Mouse (Mus musculus) 416B (cell line): ENCODE measurements around the gene Hs6st3.
"Not testable (repeated sequence)": the region's sequence is repeated elsewhere in the genome, so short reads cannot be mapped to it uniquely, and the experiment has no call there.

ENCODE experiments used
- DNase-seq: peaks from one replicate; pipeline ENCODE4 v3.0.0; 2011; ENCODE audit warnings: low read depth

The Hs6st3 gene

DNA sequence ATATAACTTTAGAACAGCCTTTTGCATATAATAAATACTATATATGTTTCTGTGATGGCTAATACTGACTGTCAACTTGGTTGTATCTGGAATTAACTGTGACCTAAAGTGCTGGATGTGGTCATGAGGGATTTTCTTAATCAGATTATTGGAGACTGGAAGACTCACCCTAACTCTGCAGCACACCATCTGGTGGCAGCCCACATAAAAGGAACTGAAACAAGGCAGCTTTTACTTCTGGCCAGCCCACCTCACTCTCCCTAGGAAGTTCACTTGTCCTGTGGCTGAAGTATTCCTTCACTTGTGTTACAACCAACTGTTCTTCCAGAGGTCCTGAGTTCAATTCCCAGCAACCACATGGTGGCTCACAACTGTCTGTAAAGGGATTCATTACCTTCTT is 313.5 kb downstream of the Hs6st3 start:
- no peak for DNase-seq

DNA sequence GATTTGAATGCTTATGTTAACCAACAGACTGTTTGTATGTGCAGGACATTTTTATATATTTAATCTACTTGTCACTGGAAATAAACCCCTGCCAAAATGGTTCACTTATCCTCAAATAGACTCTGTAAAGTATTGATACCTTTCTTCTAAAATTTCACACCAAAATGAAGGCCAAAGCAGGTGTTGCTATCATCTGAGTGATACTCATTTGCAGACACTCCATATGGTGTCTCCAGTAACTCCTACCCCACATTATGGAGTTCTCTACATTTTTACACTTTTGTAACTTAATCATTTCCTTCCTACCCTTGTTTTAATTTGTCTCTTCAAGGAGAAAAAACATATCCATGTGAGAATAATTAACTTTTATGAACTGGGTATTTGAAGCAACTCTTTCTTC is 314.2 kb downstream of the Hs6st3 start:
- DNase-seq = no peak

DNA sequence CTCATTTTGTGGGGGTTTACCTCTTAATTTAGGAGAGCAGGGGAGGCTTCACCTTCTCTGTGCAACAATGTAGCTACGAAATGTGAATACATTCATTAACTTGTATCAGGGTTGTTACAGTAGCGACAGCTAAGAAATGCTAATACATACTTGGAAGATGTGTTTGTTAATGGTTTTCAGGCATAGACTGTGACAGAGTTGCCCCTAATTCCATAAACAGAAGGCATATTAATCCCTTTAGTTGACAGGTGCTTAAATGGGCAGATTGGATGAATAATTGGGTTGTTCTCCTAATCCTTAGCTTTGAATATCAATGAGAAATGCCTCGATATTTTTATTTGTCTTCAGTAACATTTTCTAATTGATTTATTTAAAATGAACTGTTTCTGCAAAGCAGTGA is 314.7 kb downstream of the Hs6st3 start:
- no peak for DNase-seq

DNA sequence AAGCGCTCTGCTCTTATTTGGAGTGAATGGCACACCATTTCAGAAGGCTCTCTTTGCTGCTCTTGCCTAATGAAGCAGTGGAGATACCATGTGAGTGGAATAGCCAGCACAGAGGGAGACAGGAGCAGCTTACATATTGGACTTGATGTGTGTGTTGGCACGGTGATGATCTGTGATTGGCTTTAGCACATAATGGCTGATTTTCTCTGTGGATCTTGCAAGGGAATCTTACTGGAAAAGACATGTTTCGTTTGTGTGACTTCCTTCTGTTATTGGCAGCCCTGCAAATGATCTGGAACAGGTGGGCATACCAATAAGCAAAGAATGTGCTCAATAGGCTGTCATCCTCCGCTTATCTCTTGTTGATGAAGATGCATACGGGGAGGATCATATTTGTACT is 326.2 kb downstream of the Hs6st3 start:
- no peak for DNase-seq

DNA sequence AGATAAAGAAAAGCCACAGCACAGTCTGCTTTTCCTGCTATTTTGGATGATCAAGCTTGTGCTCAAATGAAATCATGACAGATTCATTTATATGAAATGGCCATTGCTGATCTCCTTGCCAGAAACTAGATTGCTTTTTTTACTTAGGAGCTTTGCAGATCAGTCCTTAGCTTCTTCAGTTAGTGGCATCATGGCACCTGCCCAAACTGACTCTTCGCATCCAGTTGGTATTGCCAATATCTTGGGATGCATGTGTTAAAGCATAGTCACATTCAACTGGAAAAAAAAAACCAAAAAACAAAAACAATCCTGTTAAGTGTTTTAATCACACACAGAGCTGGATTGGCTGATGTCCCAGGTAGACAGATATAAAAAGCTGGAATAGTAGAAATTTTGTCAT is 326.7 kb downstream of the Hs6st3 start:
- DNase-seq = no peak

DNA sequence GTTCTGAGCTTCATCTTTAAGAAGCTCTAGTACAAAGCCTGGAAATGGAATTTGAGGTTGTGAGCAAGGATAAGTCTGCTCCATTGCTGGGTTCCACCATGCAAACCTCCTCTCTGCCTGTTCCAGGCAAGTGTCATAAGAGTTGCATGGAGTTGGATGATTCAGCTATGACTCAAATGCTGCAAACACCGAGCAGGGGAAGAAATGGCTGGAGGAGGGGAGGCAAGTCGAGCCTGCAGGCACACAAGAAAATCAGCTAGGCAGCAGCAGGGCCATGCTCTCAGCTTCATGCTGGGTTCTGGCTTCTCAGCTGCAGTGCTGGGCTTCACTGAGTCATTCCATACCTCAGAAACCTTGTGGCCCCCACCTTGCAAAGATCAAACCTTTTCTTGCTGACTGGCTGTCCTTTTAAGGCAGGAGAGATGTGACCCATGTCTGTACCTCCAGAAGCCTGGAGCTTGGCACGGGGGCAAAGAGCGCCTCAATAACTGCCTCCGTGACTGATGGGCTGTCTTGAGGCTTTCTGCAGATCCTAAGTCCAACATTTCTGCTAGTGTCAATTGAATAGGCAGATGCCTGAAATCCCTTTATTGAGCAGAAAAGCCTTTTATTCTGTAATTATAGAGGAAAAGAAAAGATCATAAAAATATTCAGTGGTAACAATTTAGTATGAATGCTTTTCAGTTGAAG is 328.9 kb downstream of the Hs6st3 start:
- no peak for DNase-seq

DNA sequence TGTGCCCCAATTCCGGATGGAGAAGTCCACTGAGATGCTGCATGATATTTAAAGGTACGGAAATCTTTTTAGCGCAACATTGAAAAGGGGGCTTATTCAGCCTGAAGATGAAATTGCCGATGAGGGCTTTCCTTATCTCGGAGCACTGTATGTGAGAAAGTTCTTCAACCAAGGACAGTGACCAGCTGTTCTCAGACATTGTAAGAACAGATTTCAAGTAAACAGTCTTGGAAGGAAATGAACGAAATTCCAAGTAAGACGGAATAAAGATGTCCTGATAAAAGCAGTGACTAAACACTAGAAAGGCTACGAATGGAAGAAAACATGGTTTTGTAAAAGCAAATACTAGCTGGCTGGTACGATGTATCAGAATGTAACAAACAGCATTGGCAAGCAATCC is 338.4 kb downstream of the Hs6st3 start:
- DNase-seq = no peak

DNA sequence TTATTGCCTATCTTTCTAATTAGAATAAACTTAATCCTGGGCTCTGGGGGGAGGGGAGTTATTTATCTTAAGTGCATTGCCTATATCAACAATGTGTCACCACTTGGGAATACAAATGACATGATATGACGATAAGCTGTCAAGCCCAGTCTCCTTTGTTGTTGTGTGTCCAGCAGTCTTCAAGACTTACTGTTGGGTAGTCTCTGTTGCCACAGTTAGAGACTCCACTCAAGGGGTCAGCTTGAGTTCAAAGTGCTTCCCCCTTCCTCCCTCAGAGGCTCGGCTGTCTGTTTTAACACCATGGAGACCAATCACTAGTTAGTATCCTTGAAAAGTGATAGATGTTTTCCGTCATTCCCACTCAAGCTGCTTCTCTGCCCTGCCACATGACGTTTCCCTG is 339.7 kb downstream of the Hs6st3 start:
- DNase-seq = no peak

DNA sequence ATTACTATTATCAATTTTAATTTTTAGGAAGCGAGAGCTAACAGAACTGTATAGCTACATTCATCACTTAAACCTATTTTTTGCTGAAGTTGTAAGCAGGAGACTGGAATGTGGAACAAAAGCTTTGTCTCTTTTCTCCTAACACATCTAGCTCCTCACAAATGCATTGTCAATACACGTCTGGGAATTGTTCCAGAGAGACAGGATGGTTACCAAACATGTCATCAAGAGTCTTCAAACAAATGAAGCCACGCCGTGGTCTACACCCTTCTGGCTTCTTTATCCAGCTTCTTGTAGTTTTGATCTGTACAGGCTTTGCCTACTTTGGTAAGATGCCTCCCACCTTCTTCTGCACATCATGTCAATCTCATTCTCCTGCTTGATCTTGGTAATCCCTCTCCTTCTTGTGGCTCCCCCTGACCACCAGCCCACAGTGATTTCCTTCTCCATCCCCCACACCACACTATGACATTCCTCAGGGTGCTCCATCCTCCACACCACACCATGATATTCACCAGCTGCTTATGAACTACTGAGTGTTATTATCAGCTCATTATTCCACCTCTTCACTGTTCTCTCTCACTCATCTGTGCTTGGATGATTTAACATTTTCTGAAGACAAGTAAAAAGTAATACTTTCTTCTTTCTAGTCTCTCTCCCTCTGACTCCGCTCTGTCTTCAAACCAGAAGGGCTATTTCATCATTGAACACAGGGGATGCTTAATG is 351.0 kb downstream of the Hs6st3 start:
- no peak for DNase-seq

DNA sequence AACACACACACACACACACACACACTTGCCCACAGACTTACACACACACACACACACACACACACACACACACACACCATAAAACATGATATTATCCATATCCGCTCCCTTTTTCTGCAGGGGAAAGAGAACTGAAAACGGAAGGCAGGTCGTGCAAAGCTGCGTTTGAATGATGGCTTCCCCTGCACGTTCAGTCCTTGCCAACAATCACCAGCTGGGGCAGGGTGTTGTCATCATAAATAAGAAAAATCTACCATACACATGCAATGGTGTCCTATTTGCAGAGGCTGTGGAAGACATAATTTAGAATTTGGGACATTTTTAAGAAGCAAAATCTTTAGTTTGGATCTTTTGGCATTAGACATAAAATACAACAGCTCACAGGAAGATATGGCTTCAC is 382.5 kb downstream of the Hs6st3 start:
- DNase-seq = no peak

DNA sequence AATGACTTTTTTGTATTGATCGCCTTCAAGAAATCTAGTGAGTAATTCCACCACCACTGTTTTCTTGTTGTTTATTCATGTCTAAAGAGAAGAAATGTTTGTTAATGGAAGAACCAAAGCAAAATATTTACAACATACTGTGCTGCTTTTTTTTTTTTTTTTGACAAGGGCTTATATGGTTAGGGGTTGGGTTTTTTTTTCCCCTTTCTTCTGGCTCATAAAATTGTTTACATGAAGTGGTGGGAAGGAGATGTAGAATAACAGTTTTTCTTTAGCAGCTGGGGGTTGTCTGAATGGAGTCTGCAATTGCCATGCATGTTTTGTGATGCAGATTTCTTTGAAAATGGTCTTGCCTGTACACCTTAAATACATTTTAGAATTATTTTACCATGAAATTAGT is 382.9 kb downstream of the Hs6st3 start:
- no peak for DNase-seq

DNA sequence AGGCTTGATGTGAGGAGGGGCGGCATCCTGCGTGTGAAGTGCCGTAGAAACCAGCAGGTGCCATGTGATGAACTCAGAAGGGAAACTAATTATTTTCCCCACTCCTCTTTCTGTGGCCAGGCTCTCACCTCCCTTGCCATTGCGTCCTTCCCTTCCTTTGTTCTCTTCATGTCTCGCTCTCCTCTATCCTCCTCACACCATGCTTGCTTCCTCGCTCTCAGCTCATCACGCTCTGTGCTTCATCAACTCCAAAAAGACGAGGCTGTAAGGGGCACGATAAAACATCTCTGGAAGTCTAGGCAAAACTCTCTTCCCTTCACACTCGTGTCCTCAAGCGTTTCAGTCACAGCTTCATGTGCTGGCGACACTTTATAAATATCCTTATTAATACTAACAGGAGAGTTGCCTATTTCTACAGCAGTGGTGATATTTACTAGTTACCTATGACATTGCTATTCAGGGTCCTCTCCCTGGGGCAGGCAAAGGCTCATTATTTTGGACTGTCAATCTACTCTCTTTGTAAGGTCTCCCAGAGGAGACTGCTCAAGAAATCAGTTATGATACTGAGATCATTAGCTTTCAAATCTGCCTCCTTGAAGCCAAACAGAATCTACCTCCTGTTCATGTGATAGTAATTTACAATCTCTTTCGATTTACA is 394.9 kb downstream of the Hs6st3 start:
- no peak for DNase-seq

DNA sequence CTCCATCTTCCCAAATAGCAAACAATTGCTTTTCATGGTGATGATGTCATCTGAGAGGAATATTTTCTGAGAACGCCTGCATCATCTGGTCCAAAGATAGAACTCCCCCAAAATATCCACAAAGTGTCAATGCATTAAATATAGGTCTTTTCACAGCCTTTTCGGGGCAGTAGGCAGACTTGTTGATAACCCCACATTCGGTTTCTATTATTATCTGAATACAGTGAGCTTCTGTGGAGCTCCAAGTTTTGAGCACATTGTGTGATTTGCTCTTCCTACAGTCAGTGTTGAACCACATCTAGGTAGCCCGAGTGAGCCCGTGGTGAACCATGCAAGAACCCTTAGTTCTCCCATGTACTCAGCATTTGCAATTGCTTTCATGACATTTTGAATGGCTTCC is 402.4 kb downstream of the Hs6st3 start:
- DNase-seq = no peak

DNA sequence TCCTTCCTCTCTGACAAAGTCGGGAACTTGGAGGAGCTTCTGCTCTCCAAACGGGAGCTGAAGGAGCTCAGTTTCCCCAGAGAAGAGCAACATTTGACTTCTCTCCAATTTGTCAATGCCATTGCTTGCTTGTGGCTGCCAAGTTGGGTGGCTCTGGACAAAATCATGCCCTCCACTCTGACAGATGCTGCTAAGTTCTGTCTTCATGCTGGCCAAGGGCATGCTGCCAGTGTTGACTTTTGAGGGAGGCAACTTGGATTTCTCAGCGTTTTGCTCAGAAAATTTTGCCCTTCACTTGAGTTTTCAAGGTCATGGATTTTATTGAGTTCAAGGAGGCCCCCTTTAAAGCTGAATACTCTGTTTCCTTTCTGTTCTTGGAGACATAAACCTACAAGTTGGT is 406.5 kb downstream of the Hs6st3 start:
- DNase-seq = no peak

DNA sequence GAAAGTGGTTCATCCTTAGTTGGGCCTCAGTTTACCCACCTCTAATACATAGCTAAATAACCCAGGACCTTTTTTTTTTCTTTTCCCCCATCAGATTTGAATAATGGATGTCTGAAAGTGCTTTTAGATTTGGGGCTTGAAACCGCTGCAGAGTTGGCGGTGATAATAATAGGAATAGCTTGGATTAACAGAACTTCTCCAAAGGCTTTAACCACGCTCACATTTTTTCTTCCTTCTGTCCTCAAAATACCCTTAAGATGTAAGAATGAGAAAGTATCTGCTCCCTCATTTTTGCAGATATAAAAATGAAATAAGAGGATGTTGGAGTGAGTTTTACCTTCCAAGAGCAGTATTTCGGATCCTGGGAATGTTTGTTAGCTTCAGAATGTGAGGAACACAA is 420.2 kb downstream of the Hs6st3 start:
- DNase-seq = no peak

DNA sequence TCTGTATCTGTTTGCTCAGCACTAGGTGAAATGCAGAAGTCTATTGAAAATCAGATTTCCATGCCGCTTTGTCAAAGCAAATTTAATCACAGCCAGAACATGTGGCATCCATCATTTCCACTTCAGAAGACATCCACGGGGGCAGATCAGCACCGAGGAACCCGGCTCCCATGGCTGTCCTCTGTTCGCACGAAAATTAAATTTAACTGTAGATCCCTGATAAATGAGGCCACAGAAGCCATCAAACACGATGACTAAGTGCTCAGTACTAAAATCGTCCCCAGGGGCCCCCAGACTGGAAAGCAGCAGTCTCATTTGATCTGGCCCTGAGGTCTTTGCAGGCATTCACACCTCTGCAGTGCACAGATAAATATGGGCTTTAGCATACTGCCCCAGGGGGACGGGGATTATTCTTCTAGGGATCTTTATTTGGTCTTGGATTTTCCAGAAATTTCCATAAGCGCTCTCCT is 443.9 kb downstream of the Hs6st3 start:
- no peak for DNase-seq

DNA sequence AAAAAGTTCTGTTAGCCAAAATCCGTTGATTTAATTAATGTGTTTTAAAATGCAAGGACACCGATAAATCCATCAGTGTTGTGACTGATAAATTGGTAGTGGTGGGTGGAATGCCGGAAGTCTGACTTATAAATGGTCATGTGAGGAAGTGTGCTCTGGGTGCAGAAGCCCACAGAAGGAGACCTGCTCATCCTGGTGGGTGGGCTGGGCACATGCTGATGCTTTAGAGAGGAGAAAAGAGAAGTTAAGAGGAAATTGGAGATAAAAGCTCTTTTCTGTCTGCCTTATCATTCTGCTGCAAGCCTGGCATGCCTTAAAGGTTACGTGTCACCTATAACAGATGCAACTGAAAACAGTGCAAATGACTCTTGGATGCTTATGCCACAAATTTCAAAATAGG is 446.9 kb downstream of the Hs6st3 start:
- DNase-seq = no peak

DNA sequence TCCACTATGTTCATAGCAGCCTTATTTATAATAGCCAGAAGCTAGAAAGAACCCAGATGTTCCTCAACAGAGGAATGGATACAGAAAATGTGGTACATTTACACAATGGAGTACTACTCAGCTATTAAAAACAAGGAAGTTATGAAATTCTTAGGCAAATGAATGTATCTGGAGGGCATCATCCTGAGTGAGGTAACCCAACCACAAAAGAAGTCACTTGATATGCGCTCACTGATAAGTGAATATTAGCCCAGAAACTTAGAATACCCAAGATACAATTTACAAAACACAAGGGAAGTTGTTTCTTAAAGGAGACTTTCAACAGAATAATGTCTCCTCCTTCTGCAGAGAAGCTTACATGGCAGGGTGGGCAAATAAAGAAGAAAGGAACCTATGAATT is 449.2 kb downstream of the Hs6st3 start:
- not testable (repeated sequence) for DNase-seq

DNA sequence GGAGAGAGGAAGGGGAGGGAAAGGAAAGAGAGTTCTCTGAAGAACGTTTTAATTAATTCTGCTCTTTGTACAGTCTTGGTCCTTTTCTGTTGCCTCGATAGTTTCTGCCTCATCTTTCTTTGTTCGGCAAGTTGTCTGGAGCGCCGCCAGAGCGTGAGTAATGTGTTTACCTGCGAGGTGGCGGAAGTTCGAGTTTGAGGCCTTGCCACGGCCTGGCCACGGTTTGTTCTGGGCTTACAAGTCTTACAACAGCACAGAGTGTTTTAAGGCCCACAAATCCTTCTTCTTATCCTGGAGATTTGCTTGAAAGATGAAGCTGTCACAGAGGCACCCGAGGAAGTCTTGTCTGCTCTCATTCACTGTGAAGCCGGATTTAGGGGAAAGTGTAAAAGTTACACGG is 466.2 kb downstream of the Hs6st3 start:
- DNase-seq = no peak

DNA sequence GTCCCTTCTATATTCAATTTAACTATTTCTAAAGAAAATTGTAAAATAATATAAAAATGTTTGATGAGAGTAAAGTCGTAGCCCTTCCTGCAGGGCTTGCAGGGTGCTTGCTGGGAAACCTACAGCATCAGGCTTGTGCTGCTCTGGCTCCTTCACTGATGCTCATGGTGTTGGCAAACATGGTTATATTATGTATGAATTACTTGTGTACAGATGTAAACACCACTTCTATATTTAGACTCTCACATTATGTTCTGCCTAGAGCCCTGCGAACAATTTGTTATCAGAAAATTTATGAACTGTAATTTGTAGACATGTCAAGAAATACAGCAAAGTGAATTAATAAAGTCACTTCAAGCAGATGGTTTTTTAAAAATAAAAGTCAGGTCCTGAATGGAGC is 474.7 kb downstream of the Hs6st3 start:
- no peak for DNase-seq

DNA sequence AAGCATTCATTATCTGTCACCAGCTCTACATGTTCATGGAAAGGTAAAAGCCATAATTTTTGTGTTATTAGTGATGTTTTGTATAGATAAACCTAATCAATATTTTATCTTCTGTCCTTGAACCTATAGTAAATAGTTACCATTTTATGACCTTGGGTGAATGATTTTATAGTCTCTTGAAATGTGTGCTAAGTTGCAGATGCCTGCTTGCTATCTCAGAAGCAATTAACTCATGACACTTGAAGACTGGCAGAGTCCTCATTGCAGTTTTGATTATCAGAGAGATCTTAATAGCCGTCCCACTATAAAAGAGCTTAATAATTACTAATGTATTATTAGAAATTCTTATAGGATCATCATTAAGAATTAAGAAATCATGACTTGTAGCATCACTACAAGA is 491.0 kb downstream of the Hs6st3 start:
- DNase-seq = no peak

DNA sequence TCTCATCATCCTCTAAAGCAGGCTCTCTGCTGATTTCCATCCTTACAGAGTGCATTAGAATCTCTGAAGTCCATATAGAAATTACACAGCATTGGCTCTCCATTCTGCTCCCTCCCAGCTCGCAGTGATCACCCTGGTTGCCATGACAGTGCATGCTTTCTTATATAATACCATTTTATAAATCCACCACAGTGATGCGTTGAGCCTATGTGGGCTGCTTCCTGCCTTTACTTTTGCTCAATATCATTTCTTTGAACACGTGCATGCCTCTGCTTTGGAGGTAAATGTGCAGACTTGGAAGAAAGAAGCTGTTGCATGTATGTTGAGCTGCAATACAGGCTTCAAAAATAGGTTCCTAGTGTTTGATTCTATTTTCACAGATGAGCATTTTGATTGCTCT is 494.9 kb downstream of the Hs6st3 start:
- DNase-seq = no peak

DNA sequence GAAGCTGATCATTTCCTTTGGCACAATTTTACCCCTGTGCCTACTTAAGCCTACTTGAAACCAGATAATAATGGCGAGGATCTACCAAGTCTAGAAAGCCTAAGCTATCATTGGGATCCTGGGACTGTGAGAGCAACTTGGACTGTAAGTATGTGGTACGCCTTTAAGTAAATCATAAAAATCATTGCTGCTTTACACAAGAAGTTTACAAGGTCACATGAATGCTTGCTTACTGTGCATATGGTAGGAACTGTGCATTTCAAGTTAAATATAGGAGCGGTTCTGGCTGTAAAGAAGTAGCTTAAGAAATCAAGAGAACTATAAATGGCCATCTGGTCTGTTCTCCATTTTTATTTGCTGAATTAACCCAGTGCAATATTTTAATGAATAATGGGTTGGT is 495.5 kb downstream of the Hs6st3 start:
- no peak for DNase-seq
